Comparison of ENCODE assay signal across 7 mouse cellular contexts in the genomic region with DNA sequence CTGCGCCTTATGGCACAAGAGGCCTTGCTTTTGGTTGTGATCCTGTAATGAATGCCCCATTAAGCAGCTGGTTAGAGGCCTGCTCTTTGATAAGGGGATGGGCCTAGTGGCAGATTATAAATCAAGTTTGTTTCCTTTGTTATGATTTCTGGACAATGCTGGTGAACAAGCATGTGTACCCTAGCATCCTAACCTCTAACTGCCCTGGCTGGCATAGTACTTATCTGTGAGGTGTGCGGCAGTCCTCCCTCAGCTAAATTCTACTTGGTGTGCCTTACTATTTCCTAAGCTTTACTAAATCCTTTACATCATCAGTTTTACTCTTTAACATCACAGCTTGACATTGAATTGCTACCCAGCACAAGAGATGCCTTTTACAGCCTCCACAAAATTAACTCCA.
A peak's percentile ranks its signal among the peaks of the same experiment; 100 is the strongest.
DNase-seq lines count a peak whose midpoint lies in the region; ATAC-seq and TF ChIP-seq lines count a peak whose summit lies in the region.
"Not testable (repeated sequence)": the region's sequence is repeated elsewhere in the genome, so short reads cannot be mapped to it uniquely, and the experiment has no call there.

No protein-coding gene starts in this region.

- H3K4me3 ChIP-seq in embryonic facial prominence, embryonic 10.5 days, result peak overlapping the region; percentile 61
- not testable (repeated sequence) for H3K4me3 ChIP-seq in forebrain, embryonic 15.5 days; neural tube, embryonic 14.5 days (ENCODE audit: low read depth, low read length)
- H3K4me3 ChIP-seq in hindbrain, embryonic 11.5 days (ENCODE audit: low read depth, low read length), result peak overlapping the region; percentile 34; the same call in 1 of the 2 replicates
- H3K4me3 ChIP-seq in kidney, embryonic 15.5 days (replicated peaks), result peak overlapping the region; percentile 61
- H3K4me3 ChIP-seq in liver, embryonic 14.5 days (ENCODE audit: insufficient read depth in 1 of 2, low read depth in 2 of 2, low read length in 2 of 2), result peak overlapping the region; percentile 62 to 97
- H3K4me3 ChIP-seq in midbrain, embryonic 10.5 days, result peak overlapping the region; percentile 55

- H3K9ac ChIP-seq in forebrain, embryonic 15.5 days (replicated peaks); hindbrain, embryonic 11.5 days (ENCODE audit: low read depth, low read length); neural tube, embryonic 14.5 days (replicated peaks; ENCODE audit: low read depth, low read length): not testable (repeated sequence)
- H3K9ac ChIP-seq in kidney, embryonic 15.5 days, result 0 out of 2 replicates have a peak overlapping the region, but pooled peaks have one; percentile 50
- H3K9ac ChIP-seq in liver, embryonic 14.5 days (replicated peaks), result peak overlapping the region; percentile 67

- DNase-seq in embryonic facial prominence, embryonic 10.5 days (ENCODE audit: low spot score); hindbrain, embryonic 11.5 days (ENCODE audit: low spot score); liver, embryonic 14.5 days (ENCODE audit: low read depth in 3 of 3, low spot score in 3 of 3); midbrain, embryonic 10.5 days (ENCODE audit: low spot score): not testable (repeated sequence)

- H3K4me2 ChIP-seq in forebrain, embryonic 15.5 days (replicated peaks), result 0 out of 2 replicates have a peak overlapping the region, but pooled peaks have one; percentile 37
- H3K4me2 ChIP-seq in hindbrain, embryonic 11.5 days (replicated peaks; ENCODE audit: low read depth, low read length), result not testable (repeated sequence)
- H3K4me2 ChIP-seq in kidney, embryonic 15.5 days, result peak overlapping the region; percentile 65
- peak overlapping the region; percentile 61 for H3K4me2 ChIP-seq in liver, embryonic 14.5 days (ENCODE audit: low read depth)
- H3K4me2 ChIP-seq in neural tube, embryonic 14.5 days (ENCODE audit: low read depth, low read length), result peak overlapping the region; percentile 44; the same call in 1 of the 2 replicates

- H3K27me3 ChIP-seq in embryonic facial prominence, embryonic 10.5 days (replicated peaks; ENCODE audit: low read depth, poor library complexity, severe bottlenecking); forebrain, embryonic 15.5 days; hindbrain, embryonic 11.5 days (ENCODE audit: control insufficient read depth, insufficient read depth, low read length); kidney, embryonic 15.5 days; liver, embryonic 14.5 days (ENCODE audit: control insufficient read depth, insufficient read depth, low read length); midbrain, embryonic 10.5 days (ENCODE audit: low read depth, poor library complexity, severe bottlenecking); neural tube, embryonic 14.5 days (ENCODE audit: control insufficient read depth, insufficient read depth, low read length): not testable (repeated sequence)

- not testable (repeated sequence) for H3K4me1 ChIP-seq in embryonic facial prominence, embryonic 10.5 days; forebrain, embryonic 15.5 days; hindbrain, embryonic 11.5 days (replicated peaks; ENCODE audit: control insufficient read depth, insufficient read depth, low read length); kidney, embryonic 15.5 days; liver, embryonic 14.5 days (replicated peaks; ENCODE audit: control insufficient read depth in 2 of 2, insufficient read depth in 2 of 2, low read length in 1 of 2); midbrain, embryonic 10.5 days; neural tube, embryonic 14.5 days (ENCODE audit: control insufficient read depth, insufficient read depth, low read length)

- 92% methylated on average over 2 of the region's 2 CpGs for WGBS in embryonic facial prominence, embryonic 10.5 days
- WGBS in forebrain, embryonic 15.5 days, result 91% methylated on average over 2 of the region's 2 CpGs
- WGBS in hindbrain, embryonic 11.5 days, result 77% methylated on average over 2 of the region's 2 CpGs
- 83% methylated on average over 2 of the region's 2 CpGs for WGBS in kidney, embryonic 15.5 days
- 62% methylated on average over 2 of the region's 2 CpGs for WGBS in liver, embryonic 14.5 days (ENCODE audit: insufficient replicate concordance)
- 89% methylated on average over 2 of the region's 2 CpGs for WGBS in midbrain, embryonic 10.5 days
- 81% methylated on average over 2 of the region's 2 CpGs for whole genome bisulfite sequencing in neural tube, embryonic 14.5 days

- not testable (repeated sequence) for H3K36me3 ChIP-seq in embryonic facial prominence, embryonic 10.5 days (replicated peaks); forebrain, embryonic 15.5 days; hindbrain, embryonic 11.5 days (ENCODE audit: control insufficient read depth, insufficient read depth, low read length); kidney, embryonic 15.5 days; liver, embryonic 14.5 days (replicated peaks; ENCODE audit: control insufficient read depth, insufficient read depth, low read depth); midbrain, embryonic 10.5 days; neural tube, embryonic 14.5 days (ENCODE audit: control insufficient read depth, insufficient read depth, low read length)

- ATAC-seq in forebrain, embryonic 15.5 days (replicated peaks); hindbrain, embryonic 11.5 days (ENCODE audit: low FRiP score); kidney, embryonic 15.5 days (replicated peaks; ENCODE audit: low FRiP score); liver, embryonic 14.5 days (ENCODE audit: insufficient read depth); neural tube, embryonic 14.5 days (ENCODE audit: low read depth): not testable (repeated sequence)

- TF ChIP-seq CTCF in liver, embryonic 14.5 days (IDR thresholded peaks at IDR 0.05; ENCODE audit: low read depth), result not testable (repeated sequence)

- not testable (repeated sequence) for H3K27ac ChIP-seq in embryonic facial prominence, embryonic 10.5 days (replicated peaks); forebrain, embryonic 15.5 days (replicated peaks); hindbrain, embryonic 11.5 days (ENCODE audit: low read depth, low read length); kidney, embryonic 15.5 days; liver, embryonic 14.5 days; midbrain, embryonic 10.5 days (replicated peaks); neural tube, embryonic 14.5 days (ENCODE audit: low read depth, low read length)

- H3K9me3 ChIP-seq in embryonic facial prominence, embryonic 10.5 days; forebrain, embryonic 15.5 days; hindbrain, embryonic 11.5 days (ENCODE audit: control insufficient read depth, low read length); kidney, embryonic 15.5 days (replicated peaks); liver, embryonic 14.5 days (ENCODE audit: control insufficient read depth, low read length); midbrain, embryonic 10.5 days (replicated peaks); neural tube, embryonic 14.5 days (ENCODE audit: control insufficient read depth, low read length): not testable (repeated sequence)

- not testable (repeated sequence) for TF ChIP-seq EP300 in liver, embryonic 14.5 days (IDR thresholded peaks at IDR 0.05; ENCODE audit: low read depth)
